Mouse (Mus musculus) lung, postnatal 4 days (tissue): Measurements from ENCODE around the gene Uba2.
A peak's percentile ranks its signal among the peaks of the same experiment; 100 is the strongest.
"Not testable (repeated sequence)": the region's sequence is repeated elsewhere in the genome, so short reads cannot be mapped to it uniquely, and the experiment has no call there.

Experiments used
- DNase-seq, 2 experiments: peaks; one replicate each; pipeline ENCODE4 v3.0.0; 2021

The Uba2 gene

DNA sequence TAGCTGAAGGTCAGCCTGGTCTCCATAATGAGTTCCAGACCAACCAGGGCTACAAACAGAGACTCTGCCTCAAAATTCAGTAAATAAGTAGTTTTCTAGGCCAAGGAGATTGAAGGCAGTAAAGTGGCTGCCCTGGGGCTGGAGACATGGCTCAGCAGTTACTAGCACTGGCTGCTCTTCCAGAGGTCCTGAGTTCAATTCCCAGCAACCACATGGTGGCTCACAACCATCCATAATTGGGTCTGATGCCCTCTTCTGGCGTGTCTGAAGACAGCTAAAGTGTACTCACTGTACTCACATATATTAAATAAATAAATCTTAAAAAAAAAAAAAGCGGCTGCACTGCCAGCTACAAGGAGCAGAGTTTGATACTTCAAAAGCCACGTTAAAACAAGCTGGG lies 3.4 kb downstream of the Uba2 start:
- DNase-seq: no peak

DNA sequence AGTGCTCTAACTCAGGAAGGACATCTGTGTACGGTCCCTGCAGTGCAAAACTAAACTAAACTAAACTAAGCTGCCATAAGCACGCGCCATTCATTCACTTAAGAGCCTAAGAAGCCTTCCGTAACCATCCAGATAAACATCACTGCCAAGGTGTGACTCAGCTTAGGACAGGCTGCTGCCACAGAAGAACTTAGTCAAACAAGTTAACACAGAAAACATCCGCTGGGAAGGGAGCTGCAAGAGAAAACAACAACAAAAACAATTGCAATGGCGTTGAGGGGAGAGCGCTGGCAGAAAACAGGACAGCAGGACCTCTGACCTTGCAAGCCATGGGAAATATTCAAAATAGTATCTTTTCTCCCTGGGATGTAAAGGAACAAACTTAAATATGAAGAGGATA lies 4.7 kb downstream of the Uba2 start:
- DNase-seq: no peak

GRCm38 (mm10) chr7:34159167-34159566 lies 10.2 kb downstream of the Uba2 start:
- DNase-seq: no peak

GRCm38 (mm10) chr7:34157994-34158393 lies 11.4 kb downstream of the Uba2 start:
- DNase-seq: no peak

DNA sequence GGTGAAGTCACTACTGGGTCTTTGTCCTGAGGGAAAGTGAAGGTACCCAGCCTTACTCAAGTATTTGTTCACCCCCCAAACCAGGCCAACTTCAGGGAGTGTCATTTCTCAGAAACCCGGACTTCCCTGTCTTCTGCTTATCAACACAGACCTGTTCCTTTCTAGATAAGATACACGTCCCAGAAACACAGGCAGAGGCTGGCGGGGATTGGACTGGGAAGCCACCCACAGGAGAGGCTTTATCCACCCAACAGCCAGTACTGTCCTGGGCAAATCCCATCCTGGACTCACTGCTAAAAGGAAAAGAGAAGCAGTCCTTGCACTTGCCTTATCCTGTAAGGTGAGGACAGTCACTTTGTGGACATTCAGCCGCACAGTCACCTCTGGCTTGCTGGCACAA lies 22.2 kb downstream of the Uba2 start:
- DNase-seq: no peak

GRCm38 (mm10) chr7:34141123-34141522 lies 28.3 kb downstream of the Uba2 start:
- DNase-seq: no peak

GRCm38 (mm10) chr7:34139493-34139892 lies 29.9 kb downstream of the Uba2 start:
- no peak for DNase-seq

DNA sequence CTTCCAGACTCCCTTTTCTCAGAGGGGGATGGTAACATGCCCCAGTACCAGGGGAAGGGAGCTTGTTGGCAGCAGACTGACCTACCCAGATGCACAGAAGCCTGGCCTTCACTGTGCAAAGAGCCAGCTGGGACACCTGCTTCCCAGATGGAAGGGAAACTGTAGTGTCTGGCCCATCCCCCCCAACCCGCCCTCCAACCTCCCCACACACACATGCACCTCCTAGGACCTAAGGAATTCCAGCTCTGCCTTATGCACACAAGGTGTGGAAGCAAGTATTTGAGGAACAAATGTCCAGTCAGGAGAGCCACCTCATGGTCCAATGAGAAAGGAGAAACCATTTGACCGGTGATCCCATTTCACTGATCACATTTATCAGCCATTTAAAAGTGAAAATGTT lies 35.1 kb downstream of the Uba2 start:
- no peak for DNase-seq

- DNase-seq: peak; percentile 90 to 95
Measured at GRCm38 (mm10) chr7:34133117-34133762, 36.2 kb downstream of the Uba2 start, which contains the start of gene Wtip. Wtip (minus strand) TSS chr7:34133268.

- peak; percentile 40 to 69 for DNase-seq
Measured at GRCm38 (mm10) chr7:34132355-34133079, 36.9 kb downstream of the Uba2 start.

DNA sequence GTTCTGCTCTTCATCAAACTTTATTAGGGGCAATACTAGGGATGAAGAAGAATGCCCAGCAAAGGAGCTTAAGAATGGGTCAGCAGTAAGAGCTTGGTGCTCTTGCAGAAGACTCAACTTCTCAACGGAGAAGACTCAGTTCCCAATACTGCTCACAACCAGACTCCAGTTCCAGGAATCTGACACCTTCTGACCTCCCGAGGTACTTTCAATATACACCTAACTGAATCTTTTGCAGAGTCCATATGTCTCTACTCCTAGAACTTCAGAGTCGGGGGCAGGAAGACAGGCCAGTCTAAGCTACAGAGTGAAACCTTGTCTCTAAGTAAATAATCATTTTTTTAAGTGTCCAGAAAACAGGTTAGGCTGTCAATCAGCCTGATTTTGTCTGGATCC lies 37.4 kb downstream of the Uba2 start:
- DNase-seq: no peak

DNA sequence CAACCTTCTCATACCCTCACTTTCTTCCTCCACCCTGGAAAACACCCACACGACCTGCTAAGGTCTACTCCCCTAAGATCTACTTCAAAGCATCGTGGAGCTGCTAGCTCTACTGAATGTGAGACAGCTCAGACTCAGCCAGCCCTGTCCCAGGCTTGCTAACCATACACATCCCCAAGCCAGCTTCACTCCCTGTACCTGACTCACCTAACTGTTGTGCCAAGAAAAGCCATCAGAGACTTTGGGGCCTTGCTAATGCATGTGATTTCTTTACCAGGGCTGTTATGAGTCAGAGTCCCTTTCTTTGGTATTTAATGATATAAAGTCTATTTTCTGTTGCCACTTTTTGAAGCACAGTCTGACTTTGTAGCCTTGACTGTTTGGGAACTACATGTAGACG lies 38.3 kb downstream of the Uba2 start:
- no peak for DNase-seq

- no peak for DNase-seq
Measured at GRCm38 (mm10) chr7:34126291-34126690, 43.1 kb downstream of the Uba2 start.

- no peak for DNase-seq
Measured at GRCm38 (mm10) chr7:34125346-34125745, 44.1 kb downstream of the Uba2 start.

- DNase-seq: no peak
Measured at GRCm38 (mm10) chr7:34122987-34123720, 46.2 kb downstream of the Uba2 start.

DNA sequence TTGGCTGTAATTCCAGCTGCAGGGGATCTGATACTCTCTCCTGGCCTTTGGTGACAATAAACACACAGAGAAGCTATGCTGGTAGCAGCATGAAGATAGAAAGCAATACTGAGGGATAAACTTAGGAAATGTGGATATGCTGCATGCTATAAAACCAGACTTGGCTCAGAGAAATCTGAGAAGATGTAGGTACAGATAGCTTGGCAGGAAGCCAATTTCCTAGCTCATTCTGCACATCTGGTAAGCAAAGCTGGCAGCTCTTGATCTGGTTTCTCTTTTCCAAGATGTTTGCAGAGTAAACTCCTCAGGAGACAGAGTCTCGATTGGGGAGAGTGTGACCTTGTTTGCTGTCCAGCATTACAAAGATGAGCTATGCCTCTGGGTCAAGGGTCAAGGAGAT lies 48.8 kb downstream of the Uba2 start:
- not testable (repeated sequence) for DNase-seq

DNA sequence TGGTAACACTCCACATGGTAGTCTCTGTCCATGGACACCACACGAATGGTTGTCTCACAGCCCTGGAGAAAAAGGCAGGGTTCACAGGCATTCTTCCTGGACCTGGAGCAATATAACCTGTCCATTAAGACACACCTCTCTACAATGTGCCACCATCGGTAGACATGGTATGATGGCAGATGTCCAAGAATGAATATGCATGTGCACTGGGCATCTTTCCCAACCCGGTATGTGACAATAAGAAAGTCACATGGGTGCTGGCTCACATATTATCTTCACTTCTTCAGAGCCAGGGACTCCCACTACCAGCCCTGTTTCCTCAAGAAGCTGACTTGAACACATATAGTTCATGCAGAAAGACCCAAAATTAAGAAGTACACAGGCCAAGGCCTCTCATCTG lies 52.8 kb downstream of the Uba2 start:
- no peak for DNase-seq

- DNase-seq: no peak
Measured at GRCm38 (mm10) chr7:34109190-34109589, 60.2 kb downstream of the Uba2 start.

- no peak for DNase-seq
Measured at GRCm38 (mm10) chr7:34101276-34101675, 68.1 kb downstream of the Uba2 start.

DNA sequence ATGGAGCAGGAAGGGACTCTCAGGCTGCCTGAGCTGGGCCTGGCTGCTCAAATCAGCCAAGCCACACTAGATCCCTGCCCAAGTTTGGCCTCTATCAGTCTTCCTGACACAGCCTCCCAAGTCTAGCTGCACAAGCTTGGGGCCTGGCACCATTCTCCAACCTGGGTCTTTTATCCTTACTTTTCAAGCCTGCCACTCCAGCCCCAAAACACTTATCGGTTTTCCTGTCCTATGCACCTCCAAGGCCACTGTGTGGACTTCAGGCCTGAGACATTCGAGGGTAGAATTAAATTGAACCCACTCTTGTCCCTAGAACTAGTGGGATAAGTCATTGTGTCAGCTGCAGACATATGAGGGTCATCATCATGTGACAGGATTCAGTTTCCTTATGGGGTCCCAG lies 69.4 kb downstream of the Uba2 start:
- no peak for DNase-seq

DNA sequence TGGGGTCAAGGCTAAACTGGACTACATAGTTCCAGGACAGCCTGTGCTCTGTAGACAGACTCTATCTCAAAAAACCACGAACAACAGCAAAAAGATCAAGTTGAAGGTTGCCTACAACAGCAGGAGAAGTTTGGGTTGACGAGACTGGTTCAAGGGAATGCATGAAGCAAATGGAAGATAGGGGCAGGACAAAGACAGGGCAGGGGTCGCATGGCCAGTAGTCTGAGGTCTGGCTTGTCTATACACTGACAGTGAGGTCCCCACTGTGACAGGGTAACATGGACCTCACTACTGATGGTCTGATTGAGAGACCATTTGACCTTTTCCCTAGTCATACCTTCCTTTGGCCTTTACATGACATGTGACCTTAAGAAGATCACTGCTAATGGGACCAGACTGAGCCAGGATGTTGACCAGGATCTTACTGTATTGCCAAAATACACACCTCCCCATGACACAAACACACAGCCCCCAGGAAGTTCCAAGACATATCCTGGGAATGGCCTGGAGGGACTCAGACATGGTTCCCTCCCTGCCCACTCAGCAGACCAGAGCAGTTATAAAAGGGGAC lies 74.4 kb downstream of the Uba2 start, which contains the start of gene Scgb1b30:
Gene Scgb1b30 (plus strand): TSS at position 521 of the 571 bp plus-strand sequence.
- DNase-seq: no peak
